Mouse (Mus musculus): ENCODE results near the gene Dlg2.

- no peak for TF ChIP-seq POLR2A (IDR thresholded peaks at IDR 0.05; ENCODE audit: borderline replicate concordance, insufficient read depth, low read length)
- TF ChIP-seq CTCF (IDR thresholded peaks at IDR 0.05; ENCODE audit: borderline replicate concordance, insufficient read depth, low read depth, low read length): peak; percentile 65
Observed at GRCm38 (mm10) chr7:92323710-92324109, 1847.2 kb downstream of the Dlg2 start.
